Mouse (Mus musculus): ENCODE data around the gene Gm34302. TPM values are rescaled to one million over a fixed set of nuclear protein-coding genes. Genes with fewer than 3 reads are reported as not detected.
"Not testable (repeated sequence)": the region's sequence is repeated elsewhere in the genome, so short reads cannot be mapped to it uniquely, and the experiment has no call there.

The Gm34302 gene
- not detected for total RNA-seq (2021)
- long read RNA-seq: 0 reads

GRCm38 (mm10) chr3:63483726-63484125, at the start of gene Gm34302:
Gene Gm34302 (minus strand): TSS chr3:63483879.
- DNase-seq (ENCODE audit: low spot score in 2 of 2): no peak

GRCm38 (mm10) chr3:63531847-63532246, 48.2 kb upstream of the Gm34302 start:
- no peak for DNase-seq (ENCODE audit: low spot score in 2 of 2)

GRCm38 (mm10) chr3:63517681-63518080, 34.0 kb upstream of the Gm34302 start:
- no peak for DNase-seq (ENCODE audit: low spot score in 2 of 2)

- not testable (repeated sequence) for DNase-seq (ENCODE audit: low spot score in 2 of 2)
Measured at GRCm38 (mm10) chr3:63516279-63516678, 32.6 kb upstream of the Gm34302 start.

GRCm38 (mm10) chr3:63511316-63511715, 27.6 kb upstream of the Gm34302 start:
- DNase-seq (ENCODE audit: low spot score in 2 of 2): no peak

GRCm38 (mm10) chr3:63509484-63509883, 25.8 kb upstream of the Gm34302 start:
- no peak for DNase-seq (ENCODE audit: low spot score in 2 of 2)

- DNase-seq (ENCODE audit: low spot score in 2 of 2): no peak
Measured at GRCm38 (mm10) chr3:63508924-63509323, 25.2 kb upstream of the Gm34302 start.

- no peak for DNase-seq (ENCODE audit: low spot score in 2 of 2)
Measured at GRCm38 (mm10) chr3:63504433-63504832, 20.8 kb upstream of the Gm34302 start.

GRCm38 (mm10) chr3:63494625-63495382, 11.1 kb upstream of the Gm34302 start:
- DNase-seq (ENCODE audit: low spot score in 2 of 2): no peak

- DNase-seq (ENCODE audit: low spot score in 2 of 2): no peak
Measured at GRCm38 (mm10) chr3:63493563-63493962, 9.9 kb upstream of the Gm34302 start.

GRCm38 (mm10) chr3:63440426-63441125, 43.1 kb downstream of the Gm34302 start:
- DNase-seq (ENCODE audit: low spot score in 2 of 2): no peak

GRCm38 (mm10) chr3:63439738-63440137, 43.9 kb downstream of the Gm34302 start:
- no peak for DNase-seq (ENCODE audit: low spot score in 2 of 2)

GRCm38 (mm10) chr3:63438898-63439297, 44.8 kb downstream of the Gm34302 start:
- DNase-seq (ENCODE audit: low spot score in 2 of 2): no peak

Other genes starting within 250 kb of the Gm34302 start
- 1 to 10 TPM; 4.6 to 5.5 TPM for gene Mme, start 242.3 kb downstream of the Gm34302 start, total RNA-seq (2021)